Mouse (Mus musculus) thymus, adult 2 months (tissue): ENCODE measurements around the gene Aqp6.

Experiments used
- CTCF ChIP-seq: fragments of 200-500 bp; IDR thresholded peaks from 2 replicates; pipeline ENCODE4 v1.5.1; 2012; ENCODE audit warnings: mild to moderate bottlenecking, control low read depth, low read length, moderate library complexity, borderline replicate concordance; ENCODE audit not compliant: control insufficient read depth, poor library complexity, insufficient read depth; ENCODE audit errors: extremely low read depth
- POLR2A ChIP-seq: fragments of 200-500 bp; IDR thresholded peaks from 2 replicates; pipeline ENCODE4 v1.6.1; 2012; ENCODE audit warnings: mild to moderate bottlenecking, low read length, control low read depth, moderate library complexity; ENCODE audit not compliant: control insufficient read depth, poor library complexity, insufficient read depth; ENCODE audit errors: extremely low read depth

DNA sequence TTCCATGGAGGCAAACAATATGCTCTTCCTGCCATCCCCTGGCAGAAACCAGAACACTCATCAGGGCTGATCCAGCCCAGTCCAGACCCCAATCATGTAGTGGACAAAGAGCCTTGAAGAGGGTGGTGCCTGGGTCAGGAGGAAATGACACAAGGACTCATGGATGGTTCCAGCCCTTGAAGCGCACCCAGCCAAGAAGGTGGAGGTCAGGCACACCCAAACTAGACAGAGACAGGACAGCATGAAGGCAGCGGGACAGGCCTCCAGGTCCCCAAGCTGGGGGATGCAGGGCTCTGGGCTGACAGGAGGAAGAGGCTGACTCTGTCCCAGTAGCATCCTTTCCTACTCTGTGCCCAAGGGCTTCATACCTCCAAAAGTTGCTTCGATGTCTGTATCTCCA is 14.7 kb upstream of the Aqp6 start:
- no peak for TF ChIP-seq POLR2A
- TF ChIP-seq CTCF: no peak
